8 mouse cellular contexts compared by ENCODE assay signal in genomic region chr12:80133011-80133545, GRCm38 (mm10). TPM values are rescaled to one million over a fixed set of nuclear protein-coding genes. Genes with fewer than 3 reads are reported as not detected.
DNase-seq lines count a peak whose midpoint lies in the region; ATAC-seq and TF ChIP-seq lines count a peak whose summit lies in the region.

No protein-coding gene starts in this region.

- no peaks in the 10 kb centered on the region for H3K9me3 ChIP-seq in lung, embryonic 15.5 days
- H3K9me3 ChIP-seq in embryonic facial prominence, embryonic 14.5 days (ENCODE audit: control insufficient read depth, low read length), result no peaks in the 10 kb centered on the region
- H3K9me3 ChIP-seq in limb, embryonic 12.5 days, result no peaks in the 10 kb centered on the region

- H3K4me3 ChIP-seq in lung, embryonic 15.5 days, result peak overlapping the region; percentile 60
- H3K4me3 ChIP-seq in embryonic facial prominence, embryonic 14.5 days (ENCODE audit: low read depth, low read length), result peak overlapping the region; percentile 57
- peak overlapping the region; percentile 61; the same call in 1 of the 2 replicates for H3K4me3 ChIP-seq in limb, embryonic 12.5 days (replicated peaks)
- peak overlapping the region; percentile 74 for H3K4me3 ChIP-seq in small intestine, adult 2 months (ENCODE audit: low read depth, low read length)

- DNase-seq in lung, postnatal 36 days, result no peak
- DNase-seq in embryonic facial prominence, embryonic 14.5 days (ENCODE audit: low spot score), result peak; percentile 30
- DNase-seq in layer of hippocampus, postnatal 10 days (ENCODE audit: low spot score in 2 of 2), result no peak
- DNase-seq in adrenal gland, postnatal 25 days, result no peak
- DNase-seq in spleen, postnatal 36 days (ENCODE audit: low spot score in 2 of 2), result no peak

- H3K27ac ChIP-seq in lung, embryonic 15.5 days, result peak overlapping the region; percentile 99
- H3K27ac ChIP-seq in embryonic facial prominence, embryonic 14.5 days (replicated peaks; ENCODE audit: low read depth, low read length), result peak overlapping the region; percentile 96
- peak overlapping the region; percentile 98 for H3K27ac ChIP-seq in limb, embryonic 12.5 days
- H3K27ac ChIP-seq in small intestine, adult 2 months (ENCODE audit: insufficient read depth, low read depth, low read length), result peak overlapping the region; percentile 97; the same call in 1 of the 2 replicates

- TF ChIP-seq CTCF in small intestine, adult 2 months (IDR thresholded peaks at IDR 0.05; ENCODE audit: extremely low read depth, insufficient read length, insufficient replicate concordance, low read depth, low read length), result no peak

- no peaks in the 10 kb centered on the region for H3K36me3 ChIP-seq in lung, embryonic 15.5 days
- no peaks in the 10 kb centered on the region for H3K36me3 ChIP-seq in embryonic facial prominence, embryonic 14.5 days (ENCODE audit: control insufficient read depth, insufficient read depth, low read length)
- peaks cover under 1% of the 10 kb centered on the region; the same call in 1 of the 2 replicates for H3K36me3 ChIP-seq in limb, embryonic 12.5 days
- no peaks in the 10 kb centered on the region for H3K36me3 ChIP-seq in small intestine, adult 2 months (ENCODE audit: control insufficient read depth, insufficient read depth, low read length)

- WGBS in lung, embryonic 15.5 days, result 36% methylated on average over 9 of the region's 9 CpGs
- WGBS in embryonic facial prominence, embryonic 14.5 days, result 47% methylated on average over 9 of the region's 9 CpGs
- 39% methylated on average over 9 of the region's 9 CpGs for WGBS in limb, embryonic 12.5 days
- WGBS in small intestine, adult 2 months, result 54% methylated on average over 9 of the region's 9 CpGs

- TF ChIP-seq POLR2A in small intestine, adult 2 months (IDR thresholded peaks at IDR 0.05; ENCODE audit: low read depth, low read length), result no peak

- H3K9ac ChIP-seq in lung, embryonic 15.5 days, result no peak overlapping the region
- no peak overlapping the region for H3K9ac ChIP-seq in embryonic facial prominence, embryonic 14.5 days (ENCODE audit: low read depth, low read length)
- no peak overlapping the region for H3K9ac ChIP-seq in limb, embryonic 12.5 days (replicated peaks)

- H3K4me2 ChIP-seq in lung, embryonic 15.5 days, result peak overlapping the region; percentile 82; the same call in 1 of the 2 replicates
- 0 out of 2 replicates have a peak overlapping the region, but pooled peaks have one; percentile 86 for H3K4me2 ChIP-seq in embryonic facial prominence, embryonic 14.5 days (ENCODE audit: low read depth, low read length)
- 0 out of 2 replicates have a peak overlapping the region, but pooled peaks have one; percentile 72 for H3K4me2 ChIP-seq in limb, embryonic 12.5 days

- no peaks in the 10 kb centered on the region for H3K27me3 ChIP-seq in lung, embryonic 15.5 days
- no peaks in the 10 kb centered on the region for H3K27me3 ChIP-seq in embryonic facial prominence, embryonic 14.5 days (replicated peaks; ENCODE audit: control insufficient read depth, insufficient read depth, low read length)
- H3K27me3 ChIP-seq in limb, embryonic 12.5 days, result no peaks in the 10 kb centered on the region
- H3K27me3 ChIP-seq in small intestine, adult 2 months (ENCODE audit: control insufficient read depth, insufficient read depth, low read length), result no peaks in the 10 kb centered on the region

- H3K4me1 ChIP-seq in lung, embryonic 15.5 days, result peaks cover 45% of the 10 kb centered on the region
- H3K4me1 ChIP-seq in embryonic facial prominence, embryonic 14.5 days (ENCODE audit: control insufficient read depth, insufficient read depth, low read length), result peaks cover 27% of the 10 kb centered on the region
- peaks cover 39% of the 10 kb centered on the region for H3K4me1 ChIP-seq in limb, embryonic 12.5 days (replicated peaks)
- peaks cover 21% of the 10 kb centered on the region for H3K4me1 ChIP-seq in small intestine, adult 2 months (ENCODE audit: control insufficient read depth, insufficient read depth, insufficient read length, low read length)

- ATAC-seq in lung, embryonic 15.5 days (ENCODE audit: borderline replicate concordance, extremely low read depth, low FRiP score, low TSS enrichment), result peak; percentile 15; the same call in 1 of the 2 replicates
- peak; percentile 21; the same call in 1 of the 2 replicates for ATAC-seq in embryonic facial prominence, embryonic 14.5 days (ENCODE audit: low read depth)
- 0 out of 2 replicates have a peak, but pooled peaks have one; percentile 44 for ATAC-seq in limb, embryonic 12.5 days (ENCODE audit: insufficient number of reproducible peaks, insufficient read depth, low FRiP score, low TSS enrichment, low read depth)

RNA-seq across cellular contexts. Expression of gene Zfp36l1, which starts 20.3 kb away (rescaled TPM):
- polyA plus RNA-seq in lung, embryonic 15.5 days (2015; fragmentation: Nextera tagmentation; extraction: Ambion mirVana), result 139 and 147 TPM in 2 replicates
- 145 and 151 TPM in 2 replicates for polyA plus RNA-seq in embryonic facial prominence, embryonic 14.5 days (2014; fragmentation: Nextera tagmentation; extraction: Ambion mirVana)
- 80.7 and 89.8 TPM in 2 replicates for polyA plus RNA-seq in limb, embryonic 12.5 days (2016; fragmentation: Nextera tagmentation; extraction: Ambion mirVana)
- polyA plus RNA-seq in small intestine, adult 2 months (2012; rRNA removed), result 60.1 and 118 TPM in 2 replicates
- total RNA-seq in layer of hippocampus, postnatal 10 days (2021), result 10 to 100 TPM; 46.9 to 54.7 TPM
- 225 TPM in 2 replicates for total RNA-seq in adrenal gland, postnatal 25 days (2021)
